Mouse (Mus musculus) limb, embryonic 11.5 days (tissue): ENCODE results near the gene Ctbp2. TPM values are rescaled to one million over a fixed set of nuclear protein-coding genes. Genes with fewer than 3 reads are reported as not detected.
"Not testable (repeated sequence)": the region's sequence is repeated elsewhere in the genome, so short reads cannot be mapped to it uniquely, and the experiment has no call there.

ENCODE experiments used
- ATAC-seq: fragments of 200-750 bp; cut with Nextera tagmentation; 2 replicates; pipeline ENCODE4 v1.8.0; 2017; ENCODE audit warnings: low read depth; ENCODE audit not compliant: insufficient number of reproducible peaks, low FRiP score, low TSS enrichment
- DNase-seq: peaks from one replicate; pipeline ENCODE4 v3.0.0-alpha.2; 2015; ENCODE audit warnings: low spot score
- H3K27ac ChIP-seq: fragments of 300-500 bp; sonication (generic); replicated peaks from 2 replicates; pipeline ENCODE4 v1.5.1; 2014; ENCODE audit warnings: low read depth, mild to moderate bottlenecking, low read length
- H3K27me3 ChIP-seq: fragments of 300-500 bp; sonication (generic); 2 replicates; pipeline ENCODE4 v1.6.1; 2014; ENCODE audit warnings: mild to moderate bottlenecking, low read length, mixed read lengths; ENCODE audit not compliant: control insufficient read depth, insufficient read depth
- H3K36me3 ChIP-seq: fragments of 300-500 bp; sonication (generic); 2 replicates; pipeline ENCODE4 v1.6.1; 2014; ENCODE audit warnings: mild to moderate bottlenecking, low read length, moderate library complexity, mixed read lengths; ENCODE audit not compliant: control insufficient read depth, insufficient read depth
- H3K4me1 ChIP-seq: fragments of 300-500 bp; sonication (generic); 2 replicates; pipeline ENCODE4 v1.6.1; 2014; ENCODE audit warnings: low read length, mixed read lengths; ENCODE audit not compliant: control insufficient read depth, insufficient read depth
- H3K4me2 ChIP-seq: fragments of 300-500 bp; sonication (generic); 2 replicates; pipeline ENCODE4 v1.6.1; 2014; ENCODE audit warnings: low read depth, mild to moderate bottlenecking, moderate library complexity; ENCODE audit not compliant: severe bottlenecking
- H3K4me3 ChIP-seq: fragments of 300-500 bp; sonication (generic); 2 replicates; pipeline ENCODE4 v1.5.1; 2014; ENCODE audit warnings: low read depth, low read length
- H3K9ac ChIP-seq: fragments of 300-500 bp; sonication (generic); 2 replicates; pipeline ENCODE4 v1.6.1; 2014; ENCODE audit warnings: mild to moderate bottlenecking, low read length
- H3K9me3 ChIP-seq: fragments of 300-500 bp; sonication (generic); 2 replicates; pipeline ENCODE4 v1.6.1; 2016; ENCODE audit warnings: low read length; ENCODE audit not compliant: control insufficient read depth
- WGBS: fragments of 180-500 bp; shearing (Covaris S2); extraction: QIAGEN DNeasy Blood & Tissue Kit; methylation state at CpG from one replicate; pipeline ENCODE4 v1.1.7; 2014; 5-methylcytosine and 5-hydroxymethylcytosine counted together
- polyA plus RNA-seq: library from polyadenylated mRNA; unstranded; fragments of >200 nt; fragmentation: Nextera tagmentation; extraction: Ambion mirVana; gene quantifications from 2 replicates; pipeline ENCODE4 v1.2.1, GENCODE M21; 2014

Gene Ctbp2
- polyA plus RNA-seq, 1 experiment from 2014 or later, result 144 TPM

GRCm38 (mm10) chr7:133098118-133098793, 25.9 kb downstream of the Ctbp2 start:
- Histone ChIP-seq H3K4me3 (no peak overlapping the region), H3K27me3 (no peaks in the 10 kb centered on the region), H3K4me2 (no peak overlapping the region), H3K4me1 (peaks cover 10% of the 10 kb centered on the region), H3K27ac (no peak overlapping the region), H3K9me3 (no peaks in the 10 kb centered on the region), H3K9ac (no peak overlapping the region), H3K36me3 (peaks cover 2% of the 10 kb centered on the region; the same call in 1 of the 2 replicates)
- ATAC-seq (no peak), DNase-seq (no peak)
- 86% methylated on average over 12 of the region's 12 CpGs for WGBS

GRCm38 (mm10) chr7:133095610-133096009, 28.5 kb downstream of the Ctbp2 start:
- H3K36me3 ChIP-seq, result not testable (repeated sequence)

DNA sequence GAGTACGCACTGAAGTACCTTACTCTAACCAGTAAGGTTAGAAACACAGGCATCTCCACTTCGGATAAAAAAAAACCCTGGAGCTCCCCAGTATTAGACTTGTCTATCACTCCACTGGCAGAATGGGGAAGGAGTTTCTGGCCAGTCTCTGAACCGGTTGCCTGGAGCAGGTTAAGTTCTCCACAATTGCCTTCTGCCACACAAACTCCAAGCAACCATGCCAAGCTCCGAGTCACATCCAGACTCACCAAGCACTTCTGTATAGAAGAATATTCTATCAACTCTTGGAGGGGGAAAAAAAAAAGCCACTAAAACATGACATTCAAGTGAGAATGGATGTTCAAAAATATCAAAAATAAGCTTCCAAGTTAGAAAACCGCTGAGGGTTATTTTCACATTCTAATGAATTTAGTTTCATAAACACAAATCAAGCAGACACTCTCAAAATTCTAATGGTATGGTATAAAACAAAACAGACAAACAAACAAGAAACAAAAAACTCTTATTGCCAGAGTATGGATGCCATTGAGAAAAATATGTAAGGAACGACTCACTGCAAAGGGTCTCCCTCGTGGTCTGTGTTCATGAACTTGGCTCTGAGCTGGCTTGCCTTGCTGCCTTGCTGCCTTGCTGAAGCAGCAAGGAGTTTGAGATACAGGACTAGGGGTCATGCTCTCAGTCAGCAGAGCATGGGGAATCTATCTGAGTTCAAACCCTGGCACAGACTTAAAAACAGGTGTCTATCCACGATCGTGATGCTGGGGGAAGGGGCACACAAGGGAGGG, 29.3 kb downstream of the Ctbp2 start:
- H3K9ac ChIP-seq, result no peak overlapping the region
- no peak for ATAC-seq
- WGBS, result 81% methylated on average over 9 of the region's 9 CpGs
- H3K4me3 ChIP-seq, result no peak overlapping the region
- H3K9me3 ChIP-seq, result no peaks in the 10 kb centered on the region
- H3K4me2 ChIP-seq, result no peak overlapping the region
- peaks cover 14% of the 10 kb centered on the region for H3K4me1 ChIP-seq
- H3K27me3 ChIP-seq, result no peaks in the 10 kb centered on the region
- H3K27ac ChIP-seq, result no peak overlapping the region
- peaks cover 2% of the 10 kb centered on the region; the same call in 1 of the 2 replicates for H3K36me3 ChIP-seq
- DNase-seq, result no peak

More at GRCm38 (mm10) chr7:133095610-133096009, 28.5 kb downstream of the Ctbp2 start:
- H3K9ac ChIP-seq, H3K9me3 ChIP-seq, H3K4me3 ChIP-seq, H3K4me2 ChIP-seq, H3K27ac ChIP-seq, ATAC-seq, H3K27me3 ChIP-seq, DNase-seq: not testable (repeated sequence)
- 88% methylated on average over 7 of the region's 7 CpGs for WGBS
- H3K4me1 ChIP-seq, result peaks cover 14% of the 10 kb centered on the region

DNA sequence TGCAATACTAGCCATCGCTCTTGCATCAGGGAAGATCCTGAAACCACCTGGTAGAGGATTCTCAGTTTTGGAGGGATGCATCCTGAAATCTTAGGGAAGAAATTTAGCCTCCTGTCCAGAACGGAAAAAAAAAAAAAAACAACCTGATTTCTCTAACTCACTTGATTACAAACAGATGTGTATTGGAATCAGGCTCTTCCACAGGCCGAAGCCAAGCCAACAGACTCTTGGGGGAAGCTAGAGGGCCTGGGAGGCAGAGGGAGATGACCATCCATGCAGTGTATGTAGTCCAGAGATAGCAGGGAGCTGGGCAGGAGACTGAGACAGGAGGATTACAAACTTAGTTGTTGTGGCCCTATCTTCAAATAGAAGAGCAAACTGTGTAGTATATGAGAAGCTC, 30.0 kb downstream of the Ctbp2 start:
- Histone ChIP-seq H3K4me2 (no peak overlapping the region), H3K9me3 (no peaks in the 10 kb centered on the region), H3K27me3 (no peaks in the 10 kb centered on the region), H3K36me3 (peaks cover 2% of the 10 kb centered on the region; the same call in 1 of the 2 replicates), H3K4me3 (no peak overlapping the region), H3K4me1 (peaks cover 14% of the 10 kb centered on the region), H3K9ac (no peak overlapping the region), H3K27ac (no peak overlapping the region)
- no peak for ATAC-seq
- 34% methylated on average over 3 of the region's 3 CpGs for WGBS
- DNase-seq, result no peak

- no peak overlapping the region for H3K4me3 ChIP-seq
- no peak overlapping the region for H3K9ac ChIP-seq
- DNase-seq, result no peak
- peaks cover 14% of the 10 kb centered on the region for H3K4me1 ChIP-seq
- H3K27ac ChIP-seq, result no peak overlapping the region
- H3K4me2 ChIP-seq, result no peak overlapping the region
- no peaks in the 10 kb centered on the region for H3K9me3 ChIP-seq
- no peak for ATAC-seq
- H3K36me3 ChIP-seq, result peaks cover 2% of the 10 kb centered on the region; the same call in 1 of the 2 replicates
- 68% methylated on average over 5 of the region's 5 CpGs for WGBS
- H3K27me3 ChIP-seq, result no peaks in the 10 kb centered on the region
Measured at GRCm38 (mm10) chr7:133093731-133094130, 30.4 kb downstream of the Ctbp2 start.

DNA sequence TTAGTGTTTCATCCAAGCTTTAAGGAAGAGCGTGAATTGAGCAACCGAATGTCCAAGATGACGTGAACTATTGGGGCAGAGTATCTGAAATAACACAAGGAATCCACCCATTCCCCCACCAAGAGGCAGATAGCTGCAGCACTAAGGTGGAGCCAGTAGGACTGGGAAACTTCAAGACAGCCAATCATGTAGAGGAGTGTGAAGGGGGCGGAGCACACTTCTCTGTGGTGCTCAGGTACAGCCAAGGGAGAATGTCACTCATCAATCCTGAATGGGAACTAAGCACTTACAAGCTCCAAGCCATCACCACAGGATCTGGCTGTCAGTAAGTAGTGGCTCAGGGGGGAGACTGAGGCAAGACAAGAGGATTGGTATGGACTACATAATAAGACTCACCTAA, 33.5 kb downstream of the Ctbp2 start:
- Histone ChIP-seq H3K36me3 (no peaks in the 10 kb centered on the region; the same call in 1 of the 2 replicates), H3K9me3 (no peaks in the 10 kb centered on the region), H3K4me2 (no peak overlapping the region), H3K4me1 (peaks cover 12% of the 10 kb centered on the region), H3K4me3 (no peak overlapping the region), H3K27me3 (no peaks in the 10 kb centered on the region), H3K9ac (no peak overlapping the region), H3K27ac (no peak overlapping the region)
- no peak for DNase-seq
- WGBS, result 94% methylated on average over 4 of the region's 4 CpGs
- ATAC-seq, result no peak

- no peak overlapping the region for H3K4me2 ChIP-seq
- ATAC-seq, result no peak
- 89% methylated on average over 11 of the region's 11 CpGs for WGBS
- H3K4me3 ChIP-seq, result no peak overlapping the region
- H3K36me3 ChIP-seq, result no peaks in the 10 kb centered on the region; the same call in 1 of the 2 replicates
- peaks cover 12% of the 10 kb centered on the region for H3K4me1 ChIP-seq
- H3K27ac ChIP-seq, result no peak overlapping the region
- H3K27me3 ChIP-seq, result no peaks in the 10 kb centered on the region
- no peaks in the 10 kb centered on the region for H3K9me3 ChIP-seq
- no peak overlapping the region for H3K9ac ChIP-seq
- no peak for DNase-seq
Measured at GRCm38 (mm10) chr7:133089621-133090260, 34.4 kb downstream of the Ctbp2 start.

DNA sequence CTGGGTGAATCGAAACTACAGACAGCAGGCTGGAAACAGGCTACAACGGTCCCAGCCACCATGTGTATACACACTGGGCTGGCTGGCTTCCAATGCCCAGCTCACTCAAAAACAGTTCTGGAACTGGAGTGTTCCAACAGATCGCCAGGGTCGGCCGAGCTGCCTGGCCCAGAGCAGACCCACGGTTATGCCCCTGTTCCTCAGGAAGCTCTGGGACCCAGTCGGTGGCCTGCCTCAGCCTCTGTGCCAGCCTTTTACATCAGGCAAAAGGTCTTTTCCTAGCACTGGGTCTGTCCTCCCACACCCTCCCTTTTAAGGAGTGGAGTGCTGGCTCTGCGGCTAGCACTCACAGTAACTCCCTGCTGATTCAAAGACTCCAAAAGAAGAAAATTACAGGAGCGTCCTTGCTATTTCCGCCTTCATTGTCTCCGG, 35.3 kb downstream of the Ctbp2 start:
- 84% methylated on average over 11 of the region's 11 CpGs for WGBS
- no peaks in the 10 kb centered on the region for H3K27me3 ChIP-seq
- H3K9me3 ChIP-seq, result no peaks in the 10 kb centered on the region
- no peak overlapping the region for H3K9ac ChIP-seq
- no peaks in the 10 kb centered on the region; the same call in 1 of the 2 replicates for H3K36me3 ChIP-seq
- no peak overlapping the region for H3K4me3 ChIP-seq
- H3K27ac ChIP-seq, result no peak overlapping the region
- ATAC-seq (no peak), DNase-seq (no peak)
- peaks cover 8% of the 10 kb centered on the region for H3K4me1 ChIP-seq
- H3K4me2 ChIP-seq, result no peak overlapping the region
